Mouse (Mus musculus): ENCODE measurements around the gene Gas1. TPM values are rescaled to one million over a fixed set of nuclear protein-coding genes. Genes with fewer than 3 reads are reported as not detected.

The Gas1 gene
- polyA plus RNA-seq, 1 experiment from 2014 or later: 97.1 TPM

DNA sequence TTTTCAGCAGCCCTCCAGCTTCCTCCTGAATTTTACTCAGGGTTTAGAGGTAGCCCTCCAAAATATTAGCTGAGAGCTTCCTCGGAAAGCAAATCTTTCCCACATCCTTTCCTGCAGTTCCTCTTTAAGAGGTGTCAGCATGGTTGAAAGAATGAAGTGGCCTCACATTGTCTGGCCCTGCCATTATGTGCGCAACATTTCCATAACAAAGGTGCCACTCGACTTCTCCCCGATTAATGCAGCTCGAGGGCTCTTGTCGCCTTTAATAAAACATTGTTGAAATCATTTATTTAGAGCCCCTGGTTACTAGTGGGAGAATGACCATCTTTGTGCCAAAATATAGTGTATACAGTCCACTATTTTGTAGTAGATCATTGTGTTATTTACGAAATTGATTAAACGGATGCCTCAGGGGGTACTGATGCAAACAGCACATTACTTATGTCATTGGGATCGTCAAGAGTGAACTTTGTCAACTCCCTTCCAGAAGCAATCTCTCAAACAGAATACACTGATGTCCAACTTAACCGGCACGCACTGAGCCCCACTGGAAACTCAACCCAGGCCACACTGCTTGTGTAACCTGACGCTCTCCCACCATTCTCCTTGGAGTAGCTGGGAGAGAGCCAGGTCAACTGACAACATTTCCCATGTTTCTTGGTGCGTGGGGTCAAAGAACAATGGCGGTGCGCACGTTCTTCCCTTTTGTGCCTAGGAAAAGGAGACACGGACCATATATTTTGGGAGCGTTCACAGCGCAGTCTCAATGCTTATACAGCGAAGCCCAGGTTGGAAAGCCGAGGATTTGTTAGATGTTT lies 6.1 kb downstream of the Gas1 start:
- Histone ChIP-seq H3K27ac (peak overlapping the region; percentile 99), H3K36me3 (peaks cover 7% of the 10 kb centered on the region), H3K4me1 (replicated peaks) (peaks cover 57% of the 10 kb centered on the region), H3K9me3 (no peaks in the 10 kb centered on the region), H3K4me3 (peak overlapping the region; percentile 33), H3K27me3 (ENCODE audit: insufficient read depth, poor library complexity, severe bottlenecking) (peaks cover 44% of the 10 kb centered on the region)
- 29% methylated on average over 21 of the region's 21 CpGs for WGBS
- DNase-seq (ENCODE audit: low spot score): peak; percentile 66

DNA sequence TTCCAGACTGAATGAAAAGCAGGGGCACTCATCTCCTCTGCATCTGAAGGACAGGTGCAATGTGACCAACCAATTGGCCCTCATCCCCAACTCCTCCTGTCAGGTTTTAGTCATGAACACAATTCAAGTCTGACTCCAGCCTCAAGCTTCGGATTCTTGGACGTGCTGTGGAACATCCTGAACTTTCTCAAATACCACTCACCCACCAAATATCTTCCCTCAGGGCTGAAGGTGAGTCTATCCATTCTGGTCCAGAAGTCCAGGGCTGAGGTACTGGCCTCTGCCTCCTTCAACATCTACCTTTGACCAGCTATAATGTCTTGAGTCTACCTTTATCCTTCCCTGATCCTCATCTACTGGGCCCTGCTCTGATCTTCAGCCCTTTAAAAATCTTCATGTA lies 8.1 kb downstream of the Gas1 start:
- no peaks in the 10 kb centered on the region for H3K9me3 ChIP-seq
- WGBS: 93% methylated on average over 2 of the region's 2 CpGs
- H3K27me3 ChIP-seq (ENCODE audit: insufficient read depth, poor library complexity, severe bottlenecking): peaks cover 56% of the 10 kb centered on the region
- peaks cover 49% of the 10 kb centered on the region for H3K4me1 ChIP-seq (replicated peaks)
- H3K4me3 ChIP-seq: no peak overlapping the region
- no peaks in the 10 kb centered on the region for H3K36me3 ChIP-seq
- no peak for DNase-seq (ENCODE audit: low spot score)
- H3K27ac ChIP-seq: peak overlapping the region; percentile 45; the same call in 1 of the 2 replicates

DNA sequence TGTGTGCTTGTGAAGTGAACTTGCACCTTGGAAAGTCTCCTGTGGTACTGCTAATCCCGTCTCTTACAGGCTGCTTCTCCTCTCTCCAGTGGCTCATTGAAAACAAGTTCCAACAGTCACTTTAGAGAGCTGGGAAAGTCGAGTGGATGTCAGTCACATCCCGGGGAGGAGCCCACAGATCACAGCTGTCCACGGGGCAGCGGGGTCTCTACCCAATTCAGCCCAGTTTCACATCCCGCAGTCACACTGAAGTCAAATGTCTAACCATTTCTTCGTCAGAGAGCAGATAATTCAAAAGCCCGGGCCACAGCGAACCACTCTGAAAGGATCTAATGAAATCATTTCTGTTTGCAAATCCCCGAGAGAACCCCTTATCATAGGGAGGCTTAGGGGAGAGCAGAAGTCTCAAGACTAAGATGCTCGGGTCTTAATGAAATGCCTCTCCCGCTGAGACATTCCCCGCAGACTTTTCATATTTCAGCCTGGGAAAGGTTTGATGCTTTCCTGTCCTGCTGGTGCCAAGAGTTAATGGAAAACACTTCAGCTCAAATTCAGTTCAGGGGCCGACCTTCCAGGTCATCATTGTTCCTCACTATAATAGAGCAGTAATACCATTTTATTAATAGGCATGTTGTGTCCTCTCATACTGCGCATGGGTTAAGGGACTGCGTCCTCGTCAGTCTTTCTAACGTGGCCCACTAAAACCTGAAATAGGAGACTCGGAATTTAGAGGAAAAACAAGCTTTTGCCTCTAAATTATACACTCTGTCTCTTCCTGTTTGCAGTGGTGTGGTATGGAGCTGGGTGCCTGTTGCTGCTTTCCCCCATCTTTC lies 20.7 kb downstream of the Gas1 start:
- peak; percentile 44 for DNase-seq (ENCODE audit: low spot score)
- peak overlapping the region; percentile 13; the same call in 1 of the 2 replicates for H3K4me3 ChIP-seq

DNA sequence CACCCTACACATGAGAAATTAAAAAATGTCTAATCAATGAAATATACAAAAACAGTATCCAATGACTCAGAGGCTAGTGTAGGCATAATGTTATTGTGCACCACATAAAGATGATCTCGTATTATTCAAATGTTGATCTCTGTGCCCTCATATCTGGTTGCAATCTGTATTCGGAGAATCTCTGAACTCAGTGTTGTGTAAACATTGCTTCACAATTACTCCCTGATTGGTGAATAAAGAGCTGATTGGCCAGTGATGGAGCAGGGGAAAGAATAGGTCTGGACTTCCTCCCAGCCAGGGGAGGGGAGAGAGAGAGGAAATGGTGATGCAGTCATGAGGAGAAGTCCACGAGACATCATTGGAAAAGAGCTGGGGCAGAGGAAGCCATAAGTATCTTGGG lies 23.0 kb downstream of the Gas1 start:
- DNase-seq (ENCODE audit: low spot score): no peak
- 95% methylated on average over 3 of the region's 3 CpGs for WGBS

More for the DNA sequence above, 20.7 kb downstream of the Gas1 start:
- Histone ChIP-seq H3K9me3 (peaks cover 27% of the 10 kb centered on the region), H3K27ac (peak overlapping the region; percentile 79), H3K4me1 (replicated peaks) (peaks cover 30% of the 10 kb centered on the region), H3K36me3 (0 out of 2 replicates have a peak, but pooled peaks cover 8% of the 10 kb centered on the region), H3K27me3 (ENCODE audit: insufficient read depth, poor library complexity, severe bottlenecking) (no peaks in the 10 kb centered on the region)
- WGBS: 20% methylated on average over 19 of the region's 19 CpGs

DNA sequence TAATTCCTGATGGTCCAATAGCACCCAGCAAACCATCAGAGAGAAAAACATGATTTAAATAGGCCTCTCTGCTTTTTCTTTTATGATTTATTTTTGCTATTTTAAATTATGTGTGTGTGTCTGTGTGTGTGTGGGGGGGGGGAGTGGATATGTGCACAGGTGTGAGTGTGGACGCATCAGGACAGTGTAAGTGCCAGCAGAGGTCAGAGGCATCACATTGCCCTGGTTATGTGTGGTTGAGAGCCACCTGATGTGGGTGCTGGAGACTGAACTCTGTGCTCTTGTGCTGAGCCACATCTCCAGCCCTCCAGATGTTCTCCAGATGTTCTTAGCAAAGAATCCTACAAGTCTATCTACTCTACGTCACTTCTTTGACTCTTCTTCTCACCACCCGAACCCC lies 28.9 kb downstream of the Gas1 start:
- Histone ChIP-seq H3K4me3 (0 out of 2 replicates have a peak overlapping the region, but pooled peaks have one; percentile 50), H3K27ac (peak overlapping the region; percentile 96), H3K4me1 (replicated peaks) (peaks cover 50% of the 10 kb centered on the region), H3K27me3 (ENCODE audit: insufficient read depth, poor library complexity, severe bottlenecking) (peaks cover 12% of the 10 kb centered on the region), H3K36me3 (0 out of 2 replicates have a peak, but pooled peaks cover 8% of the 10 kb centered on the region), H3K9me3 (peaks cover 15% of the 10 kb centered on the region)
- no peak for DNase-seq (ENCODE audit: low spot score)
- 80% methylated on average over 3 of the region's 3 CpGs for WGBS

More for the DNA sequence above, 23.0 kb downstream of the Gas1 start:
- Histone ChIP-seq H3K27me3 (ENCODE audit: insufficient read depth, poor library complexity, severe bottlenecking) (no peaks in the 10 kb centered on the region), H3K4me3 (no peak overlapping the region), H3K36me3 (0 out of 2 replicates have a peak, but pooled peaks cover 10% of the 10 kb centered on the region), H3K9me3 (peaks cover 34% of the 10 kb centered on the region), H3K27ac (no peak overlapping the region), H3K4me1 (replicated peaks) (peaks cover 36% of the 10 kb centered on the region)

DNA sequence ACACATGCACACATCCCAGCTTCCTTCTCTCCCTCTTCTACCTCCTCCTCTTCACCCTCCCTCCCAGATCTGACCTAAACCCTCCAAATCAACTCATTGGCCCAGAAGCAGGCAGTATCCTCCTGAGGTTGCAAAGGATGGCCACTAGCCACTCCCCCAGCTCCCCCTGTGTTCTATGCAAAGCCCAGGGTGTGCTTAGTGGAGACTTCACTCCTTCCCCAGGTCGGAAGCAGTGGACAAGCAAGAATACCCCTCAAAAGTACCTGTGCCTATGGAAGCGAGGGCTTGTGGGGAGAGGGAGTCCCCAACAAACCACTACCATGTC lies 29.3 kb downstream of the Gas1 start:
- H3K4me1 ChIP-seq (replicated peaks): peaks cover 50% of the 10 kb centered on the region
- H3K27me3 ChIP-seq (ENCODE audit: insufficient read depth, poor library complexity, severe bottlenecking): peaks cover 12% of the 10 kb centered on the region
- no peak for DNase-seq (ENCODE audit: low spot score)
- peak overlapping the region; percentile 96 for H3K27ac ChIP-seq
- H3K4me3 ChIP-seq: peak overlapping the region; percentile 50
- peaks cover 11% of the 10 kb centered on the region for H3K9me3 ChIP-seq
- H3K36me3 ChIP-seq: 0 out of 2 replicates have a peak, but pooled peaks cover 5% of the 10 kb centered on the region
- WGBS: 28% methylated on average over 2 of the region's 2 CpGs

DNA sequence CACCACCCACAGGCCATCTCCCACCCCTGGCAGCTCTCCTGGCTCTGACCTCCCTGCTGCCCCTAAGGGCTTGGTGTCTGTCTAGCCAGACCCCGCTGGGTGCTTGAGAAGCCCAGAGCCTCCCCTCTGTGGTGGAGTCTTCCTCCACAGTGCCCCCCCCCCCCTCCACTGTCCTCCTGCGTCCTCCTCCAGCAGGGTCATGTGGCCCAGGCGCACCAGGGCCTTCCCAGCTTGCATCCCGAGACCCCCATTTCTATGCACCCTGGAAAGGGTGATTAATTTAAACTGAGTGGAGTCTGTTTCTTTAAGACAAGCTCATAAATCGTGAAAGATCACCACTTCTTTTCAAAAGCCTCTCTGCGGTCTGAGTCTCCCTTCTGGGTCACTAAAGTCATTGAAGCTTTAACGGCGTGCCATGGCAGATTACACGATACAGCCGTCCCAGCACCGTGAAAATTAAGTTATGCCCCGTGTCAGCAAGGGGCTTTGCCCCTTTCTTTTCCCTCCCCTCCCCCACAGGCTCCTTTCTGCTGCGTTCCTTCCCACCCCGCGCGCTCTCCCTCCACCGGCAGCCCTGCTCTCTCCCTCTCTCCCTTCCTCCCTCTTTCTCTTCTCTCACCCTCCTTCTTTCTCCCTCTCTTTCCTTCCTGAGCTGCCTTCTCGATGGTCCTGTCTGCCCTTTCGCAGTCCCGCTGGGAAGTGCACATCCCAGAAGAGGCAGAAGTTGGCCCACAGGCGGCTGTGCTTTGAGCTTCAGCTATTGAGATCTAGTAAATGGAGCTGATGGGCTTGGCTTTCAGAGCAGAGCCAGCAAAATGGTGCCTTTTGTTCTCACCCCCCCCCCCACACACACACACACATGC lies 29.9 kb downstream of the Gas1 start:
- Histone ChIP-seq H3K27ac (peak overlapping the region; percentile 96), H3K4me1 (replicated peaks) (peaks cover 50% of the 10 kb centered on the region), H3K4me3 (peak overlapping the region; percentile 50), H3K9me3 (peaks cover 11% of the 10 kb centered on the region), H3K36me3 (0 out of 2 replicates have a peak, but pooled peaks cover 5% of the 10 kb centered on the region), H3K27me3 (ENCODE audit: insufficient read depth, poor library complexity, severe bottlenecking) (peaks cover 14% of the 10 kb centered on the region)
- WGBS: under 1% methylated on average over 21 of the region's 21 CpGs
- DNase-seq (ENCODE audit: low spot score): peak; percentile 83

DNA sequence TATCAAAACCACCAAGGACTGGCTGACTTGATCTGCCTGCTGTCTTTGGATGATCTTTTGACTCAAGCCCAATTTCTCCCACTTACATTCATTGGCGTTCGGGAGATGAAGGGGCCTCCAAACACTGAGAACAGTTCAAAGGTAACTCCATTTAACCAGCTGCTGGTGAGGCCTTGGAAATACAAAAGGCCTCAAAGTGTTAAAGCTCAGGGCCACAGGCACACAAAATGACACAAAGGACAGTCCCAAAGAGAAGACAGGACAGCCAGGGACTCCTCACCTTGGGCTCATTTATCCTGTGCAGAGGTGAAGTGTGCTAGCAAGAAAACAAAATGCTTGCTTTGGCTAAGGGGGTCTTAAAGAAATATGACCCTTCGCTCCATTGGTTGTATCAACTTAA lies 30.9 kb downstream of the Gas1 start:
- peaks cover 4% of the 10 kb centered on the region for H3K9me3 ChIP-seq
- no peak for DNase-seq (ENCODE audit: low spot score)
- no peaks in the 10 kb centered on the region for H3K36me3 ChIP-seq
- peaks cover 17% of the 10 kb centered on the region for H3K27me3 ChIP-seq (ENCODE audit: insufficient read depth, poor library complexity, severe bottlenecking)
- peaks cover 50% of the 10 kb centered on the region for H3K4me1 ChIP-seq (replicated peaks)
- peak overlapping the region; percentile 96 for H3K27ac ChIP-seq
- 32% methylated on average over 3 of the region's 3 CpGs for WGBS
- no peak overlapping the region for H3K4me3 ChIP-seq

DNA sequence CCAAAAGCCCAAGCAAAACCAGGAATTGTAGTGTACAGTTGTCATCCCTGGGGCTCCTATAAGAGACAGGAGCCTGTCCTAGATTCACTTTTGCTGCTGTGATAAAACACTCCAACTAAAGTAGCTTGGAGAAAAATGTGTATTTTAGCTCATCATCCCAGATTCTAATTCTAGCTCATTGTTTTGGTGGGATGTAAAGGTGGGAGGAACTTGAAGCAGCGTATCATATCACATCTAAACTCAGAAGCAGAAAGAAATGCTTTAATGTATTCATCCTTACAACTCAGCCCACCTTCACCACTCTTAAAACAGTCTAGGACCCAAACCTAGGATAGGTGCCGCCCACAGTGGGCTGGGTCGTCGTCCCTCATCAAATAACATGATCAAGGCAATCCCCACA lies 40.2 kb downstream of the Gas1 start:
- H3K36me3 ChIP-seq: no peaks in the 10 kb centered on the region
- no peaks in the 10 kb centered on the region for H3K9me3 ChIP-seq
- no peak overlapping the region for H3K27ac ChIP-seq
- peaks cover 21% of the 10 kb centered on the region; the same call in 1 of the 2 replicates for H3K27me3 ChIP-seq (ENCODE audit: insufficient read depth, poor library complexity, severe bottlenecking)
- DNase-seq (ENCODE audit: low spot score): no peak
- H3K4me1 ChIP-seq (replicated peaks): peaks cover 24% of the 10 kb centered on the region
- no peak overlapping the region for H3K4me3 ChIP-seq
- 92% methylated on average over 4 of the region's 4 CpGs for WGBS

DNA sequence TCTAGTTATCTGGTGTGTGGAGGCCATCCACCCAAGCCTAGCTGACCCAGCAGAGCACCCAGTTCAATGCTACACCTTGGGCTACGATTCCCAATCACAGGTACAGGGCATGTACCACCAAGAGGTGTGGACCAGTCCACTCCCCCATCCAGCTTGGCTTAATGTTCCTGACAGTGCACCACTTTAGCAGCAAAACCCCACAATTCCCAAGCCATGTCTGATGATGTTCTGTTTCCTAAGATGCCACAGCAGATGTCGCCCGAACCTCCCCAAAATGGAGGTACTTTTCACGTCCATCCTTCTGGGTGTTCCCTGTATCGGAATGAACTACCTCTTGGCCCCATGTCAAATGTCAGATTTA lies 42.7 kb downstream of the Gas1 start:
- Histone ChIP-seq H3K9me3 (no peaks in the 10 kb centered on the region), H3K4me3 (no peak overlapping the region), H3K27ac (0 out of 2 replicates have a peak overlapping the region, but pooled peaks have one; percentile 40), H3K27me3 (ENCODE audit: insufficient read depth, poor library complexity, severe bottlenecking) (peaks cover 29% of the 10 kb centered on the region; the same call in 1 of the 2 replicates), H3K4me1 (replicated peaks) (peaks cover 28% of the 10 kb centered on the region), H3K36me3 (no peaks in the 10 kb centered on the region)
- no peak for DNase-seq (ENCODE audit: low spot score)
- WGBS: 91% methylated on average over 5 of the region's 5 CpGs

DNA sequence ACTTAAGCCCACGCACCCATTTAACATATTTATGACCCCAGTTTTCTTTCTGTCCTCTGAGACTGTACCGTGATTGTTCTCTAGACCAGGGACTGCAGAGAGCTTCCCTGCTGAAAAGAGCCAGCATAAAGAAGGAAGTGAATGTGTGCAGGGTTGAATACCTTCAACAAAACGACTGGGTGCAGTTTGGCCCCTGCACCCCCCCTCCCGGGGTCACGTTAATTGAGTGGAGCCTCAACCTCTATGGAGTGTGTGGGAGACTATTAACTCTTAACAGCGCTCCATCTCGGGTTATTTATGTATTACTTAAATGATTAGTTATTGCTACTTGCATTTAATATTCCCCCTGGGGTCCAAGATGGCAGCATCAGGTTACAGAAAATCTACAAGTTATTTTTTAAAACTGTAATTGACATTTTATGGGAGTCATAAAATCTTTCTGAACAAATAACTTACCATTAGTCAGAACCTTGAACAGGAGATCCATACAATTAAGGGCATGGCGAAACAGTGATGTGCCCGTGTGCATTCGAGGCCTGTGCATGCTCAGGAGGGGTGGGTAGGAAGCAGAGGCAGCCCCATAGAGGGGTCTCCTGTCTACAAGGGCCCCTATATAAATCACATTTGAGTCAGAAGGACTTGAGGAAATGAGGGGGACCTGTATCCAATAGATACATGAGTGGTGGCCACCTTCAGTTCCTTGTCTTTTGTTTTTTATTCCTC lies 43.3 kb downstream of the Gas1 start:
- H3K36me3 ChIP-seq: no peaks in the 10 kb centered on the region
- H3K4me3 ChIP-seq: no peak overlapping the region
- DNase-seq (ENCODE audit: low spot score): no peak
- peaks cover 29% of the 10 kb centered on the region; the same call in 1 of the 2 replicates for H3K27me3 ChIP-seq (ENCODE audit: insufficient read depth, poor library complexity, severe bottlenecking)
- H3K9me3 ChIP-seq: no peaks in the 10 kb centered on the region
- peaks cover 28% of the 10 kb centered on the region for H3K4me1 ChIP-seq (replicated peaks)
- peak overlapping the region; percentile 77; the same call in 1 of the 2 replicates for H3K27ac ChIP-seq
- WGBS: 40% methylated on average over 10 of the region's 10 CpGs

All from hindbrain, embryonic 10.5 days (tissue).